Mouse (Mus musculus): Measurements from ENCODE around the gene Olfr732. TPM values are rescaled to one million over a fixed set of nuclear protein-coding genes. Genes with fewer than 3 reads are reported as not detected.

Olfr732 gene
- polyA plus RNA-seq (2015; fragmentation: Nextera tagmentation; extraction: Ambion mirVana): not detected in 2 replicates

GRCm38 (mm10) chr14:50284106-50284505, at the start of gene Olfr732:
Gene Olfr732 (minus strand): TSS chr14:50284206.
- no peak for ATAC-seq (ENCODE audit: low FRiP score, low read depth)
- Histone ChIP-seq H3K4me3 (no peak within 1 kb of the TSS), H3K4me1 (no peaks in the 10 kb centered on the region), H3K9ac (no peak within 1 kb of the TSS), H3K4me2 (replicated peaks) (no peak within 1 kb of the TSS), H3K36me3 (no peaks in the 10 kb centered on the region), H3K27me3 (no peaks in the 10 kb centered on the region), H3K9me3 (no peaks in the 10 kb centered on the region), H3K27ac (no peak within 1 kb of the TSS)
- 89% methylated on average over 1 of the region's 1 CpGs for WGBS

GRCm38 (mm10) chr14:50326661-50327060, 42.7 kb upstream of the Olfr732 start, which contains the start of gene Olfr734:
Gene Olfr734 (minus strand): TSS chr14:50326761.
- Histone ChIP-seq H3K36me3 (no peaks in the 10 kb centered on the region), H3K4me2 (replicated peaks) (no peak within 1 kb of the TSS), H3K27me3 (no peaks in the 10 kb centered on the region), H3K9ac (no peak within 1 kb of the TSS), H3K27ac (no peak within 1 kb of the TSS), H3K4me3 (no peak within 1 kb of the TSS), H3K9me3 (no peaks in the 10 kb centered on the region), H3K4me1 (no peaks in the 10 kb centered on the region)
- WGBS: 69% methylated on average over 1 of the region's 1 CpGs
- no peak for ATAC-seq (ENCODE audit: low FRiP score, low read depth)

- H3K9ac ChIP-seq: no peak within 1 kb of the TSS
- no peaks in the 10 kb centered on the region for H3K27me3 ChIP-seq
- no peaks in the 10 kb centered on the region for H3K36me3 ChIP-seq
- no peak within 1 kb of the TSS for H3K4me2 ChIP-seq (replicated peaks)
- H3K4me3 ChIP-seq: no peak within 1 kb of the TSS
- no peaks in the 10 kb centered on the region for H3K9me3 ChIP-seq
- H3K27ac ChIP-seq: no peak within 1 kb of the TSS
- H3K4me1 ChIP-seq: no peaks in the 10 kb centered on the region
- no peak for ATAC-seq (ENCODE audit: low FRiP score, low read depth)
These were observed 17.4 kb upstream of the Olfr732 start, which contains the start of gene Olfr733 for GRCm38 (mm10) chr14:50301422-50301821. Gene Olfr733 (minus strand): TSS chr14:50301522.

GRCm38 (mm10) chr14:50241766-50242165, 42.2 kb downstream of the Olfr732 start, which contains the start of gene Olfr731:
Gene Olfr731 (minus strand): TSS chr14:50241866.
- Histone ChIP-seq H3K9ac (no peak within 1 kb of the TSS), H3K4me1 (no peaks in the 10 kb centered on the region), H3K4me2 (replicated peaks) (no peak within 1 kb of the TSS), H3K36me3 (no peaks in the 10 kb centered on the region), H3K9me3 (no peaks in the 10 kb centered on the region), H3K27ac (no peak within 1 kb of the TSS), H3K27me3 (no peaks in the 10 kb centered on the region), H3K4me3 (no peak within 1 kb of the TSS)
- WGBS: 79% methylated on average over 4 of the region's 4 CpGs
- ATAC-seq (ENCODE audit: low FRiP score, low read depth): no peak

Other genes with a start within 250 kb of the Olfr732 start
- gene Olfr725, start 243.8 kb downstream of the Olfr732 start, polyA plus RNA-seq (2015; fragmentation: Nextera tagmentation; extraction: Ambion mirVana): not detected in 2 replicates
- gene Olfr726, start 193.3 kb downstream of the Olfr732 start, polyA plus RNA-seq (2015; fragmentation: Nextera tagmentation; extraction: Ambion mirVana): not detected in 2 replicates
- not detected in 2 replicates for gene Olfr727, start 161.0 kb downstream of the Olfr732 start, polyA plus RNA-seq (2015; fragmentation: Nextera tagmentation; extraction: Ambion mirVana)
- gene Olfr728, start 141.5 kb downstream of the Olfr732 start, polyA plus RNA-seq (2015; fragmentation: Nextera tagmentation; extraction: Ambion mirVana): not detected in 2 replicates
- gene Olfr729, start 131.3 kb downstream of the Olfr732 start, polyA plus RNA-seq (2015; fragmentation: Nextera tagmentation; extraction: Ambion mirVana): not detected in 2 replicates
- gene Olfr730, start 96.0 kb downstream of the Olfr732 start, polyA plus RNA-seq (2015; fragmentation: Nextera tagmentation; extraction: Ambion mirVana): not detected in 2 replicates
- gene Olfr731, start 42.3 kb downstream of the Olfr732 start, polyA plus RNA-seq (2015; fragmentation: Nextera tagmentation; extraction: Ambion mirVana): not detected in 2 replicates
- gene Olfr733, start 17.3 kb upstream of the Olfr732 start, polyA plus RNA-seq (2015; fragmentation: Nextera tagmentation; extraction: Ambion mirVana): not detected in 2 replicates
- gene Olfr734, start 42.6 kb upstream of the Olfr732 start, polyA plus RNA-seq (2015; fragmentation: Nextera tagmentation; extraction: Ambion mirVana): not detected in 2 replicates
- gene Olfr735, start 64.7 kb upstream of the Olfr732 start, polyA plus RNA-seq (2015; fragmentation: Nextera tagmentation; extraction: Ambion mirVana): not detected in 2 replicates
- gene Tlr11, start 73.7 kb upstream of the Olfr732 start, polyA plus RNA-seq (2015; fragmentation: Nextera tagmentation; extraction: Ambion mirVana): not detected in 2 replicates
- gene Olfr736, start 97.0 kb upstream of the Olfr732 start, polyA plus RNA-seq (2015; fragmentation: Nextera tagmentation; extraction: Ambion mirVana): not detected in 2 replicates
- not detected in 2 replicates for gene Olfr738, start 123.4 kb upstream of the Olfr732 start, polyA plus RNA-seq (2015; fragmentation: Nextera tagmentation; extraction: Ambion mirVana)
- gene Olfr739, start 134.4 kb upstream of the Olfr732 start, polyA plus RNA-seq (2015; fragmentation: Nextera tagmentation; extraction: Ambion mirVana): not detected in 2 replicates
- gene Olfr740, start 161.3 kb upstream of the Olfr732 start, polyA plus RNA-seq (2015; fragmentation: Nextera tagmentation; extraction: Ambion mirVana): not detected in 2 replicates
- not detected in 2 replicates for gene Olfr741, start 188.5 kb upstream of the Olfr732 start, polyA plus RNA-seq (2015; fragmentation: Nextera tagmentation; extraction: Ambion mirVana)
- gene Olfr742, start 219.4 kb upstream of the Olfr732 start, polyA plus RNA-seq (2015; fragmentation: Nextera tagmentation; extraction: Ambion mirVana): not detected in 2 replicates
- not detected in 2 replicates for gene Olfr743, start 237.6 kb upstream of the Olfr732 start, polyA plus RNA-seq (2015; fragmentation: Nextera tagmentation; extraction: Ambion mirVana)

All from limb, embryonic 13.5 days (tissue).